Mouse (Mus musculus) lung, adult 10 weeks (tissue): ENCODE results near the gene Wfdc5. TPM values are rescaled to one million over a fixed set of nuclear protein-coding genes. Genes with fewer than 3 reads are reported as not detected.

ENCODE experiments used
- polyA plus RNA-seq: library from polyadenylated mRNA; stranded (reverse); fragments of 350-450 nt; fragmentation: Illumina TruSeq; extraction: RNeasy Lipid Tissue Mini Kit (QIAGEN cat#74804); gene quantifications from one replicate; pipeline ENCODE4 v1.2.3, GENCODE M21; 2014; ENCODE audit warnings: low read depth, low replicate concordance; ENCODE audit not compliant: insufficient read depth

The Wfdc5 gene
- polyA plus RNA-seq, result not detected

GRCm38 (mm10) chr2:164182692-164183255 is at the start of gene Wfdc5:
Gene Wfdc5 (minus strand): TSS chr2:164182742.

GRCm38 (mm10) chr2:164221522-164221921 is 39.0 kb upstream of the Wfdc5 start, which contains the start of gene Wfdc15b:
Gene Wfdc15b (minus strand): TSS chr2:164221660.

DNA sequence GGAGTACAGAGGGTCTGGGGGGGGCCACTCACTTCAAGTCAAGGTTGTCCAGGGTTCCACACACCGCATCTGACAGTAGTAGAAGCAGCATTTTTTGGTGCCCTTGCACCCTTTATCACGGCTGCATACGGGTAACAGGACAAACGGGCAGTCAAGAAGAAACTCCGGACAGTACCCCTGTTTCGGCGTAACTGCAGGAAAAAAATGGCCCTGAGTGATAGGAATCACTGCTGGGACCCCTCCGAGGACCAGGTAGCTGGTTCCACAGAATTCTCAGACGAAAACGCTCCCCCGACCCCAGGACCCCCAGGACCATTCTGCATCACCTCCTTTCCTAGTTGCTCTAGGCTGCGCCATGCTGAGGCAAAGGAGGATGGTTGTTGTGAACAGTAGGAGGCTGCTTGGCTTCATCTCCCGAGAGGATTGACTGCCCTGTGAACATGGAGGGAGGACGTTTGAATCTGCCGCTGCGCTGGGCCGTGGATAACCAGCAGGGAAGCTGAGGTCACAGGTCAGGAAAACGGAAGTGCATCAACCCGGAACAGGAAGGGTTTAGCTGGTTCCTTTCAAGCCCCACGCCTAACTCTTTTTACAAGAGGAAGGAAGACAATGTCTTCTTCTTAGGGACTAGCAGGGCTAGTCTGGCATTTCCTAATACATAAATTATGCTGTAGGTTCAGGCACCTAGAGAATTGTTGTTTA is 17.2 kb upstream of the Wfdc5 start, which contains the start of gene Wfdc15a:
Gene Wfdc15a, minus strand, starts transcription at position 505 of the 702 bp plus-strand sequence.

GRCm38 (mm10) chr2:164190576-164190975 is 8.0 kb upstream of the Wfdc5 start, which contains the start of gene Wfdc12:
Gene Wfdc12 (minus strand): TSS chr2:164190608.

DNA sequence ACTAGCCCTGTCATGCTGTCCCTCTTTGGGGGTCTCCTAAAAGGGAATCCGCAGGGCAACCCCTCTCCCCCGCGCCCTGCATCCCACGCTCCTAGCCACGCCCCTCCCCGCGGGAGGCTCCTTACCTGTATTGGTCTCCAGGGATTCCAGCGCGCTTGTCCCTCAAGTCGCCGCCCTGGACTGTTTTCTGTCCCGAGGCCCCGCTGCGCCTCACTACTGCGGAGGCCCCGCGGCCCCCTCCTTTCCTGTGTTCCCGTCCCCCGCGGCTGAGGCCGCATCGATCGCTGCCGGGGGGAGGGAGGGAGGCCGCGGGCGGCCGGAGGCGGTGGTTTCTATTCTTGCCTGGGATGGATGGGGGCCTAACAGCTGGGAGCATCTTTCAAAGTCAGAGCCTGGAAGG is 11.6 kb downstream of the Wfdc5 start, which contains the start of gene Kcns1:
Gene Kcns1, minus strand, starts transcription at position 212 of the 400 bp plus-strand sequence.

Other genes starting within 250 kb of the Wfdc5 start
- 116 TPM for gene Ywhab, start 187.8 kb downstream of the Wfdc5 start, polyA plus RNA-seq
- gene Pabpc1l, start 157.3 kb downstream of the Wfdc5 start, polyA plus RNA-seq, result 0.37 TPM
- 30.1 TPM for gene Stk4, start 112.4 kb downstream of the Wfdc5 start, polyA plus RNA-seq
- 22.2 TPM for gene Tomm34, start 111.6 kb downstream of the Wfdc5 start, polyA plus RNA-seq
- not detected for gene Kcns1, start 11.6 kb downstream of the Wfdc5 start, polyA plus RNA-seq
- not detected for gene Wfdc12, start 7.9 kb upstream of the Wfdc5 start, polyA plus RNA-seq
- not detected for gene Wfdc15a, start 17.4 kb upstream of the Wfdc5 start, polyA plus RNA-seq
- gene Wfdc15b, start 38.9 kb upstream of the Wfdc5 start, polyA plus RNA-seq, result not detected
- not detected for gene Svs2, start 55.7 kb upstream of the Wfdc5 start, polyA plus RNA-seq
- gene Svs3b, start 73.9 kb upstream of the Wfdc5 start, polyA plus RNA-seq, result not detected
- gene Svs4, start 95.7 kb upstream of the Wfdc5 start, polyA plus RNA-seq, result not detected
- gene Svs3a, start 106.5 kb upstream of the Wfdc5 start, polyA plus RNA-seq, result not detected
- gene Svs6, start 134.0 kb upstream of the Wfdc5 start, polyA plus RNA-seq, result not detected
- gene Svs5, start 150.0 kb upstream of the Wfdc5 start, polyA plus RNA-seq, result not detected
- gene Slpi, start 206.4 kb upstream of the Wfdc5 start, polyA plus RNA-seq, result 98.1 TPM
- 10.2 TPM for gene Rbpjl, start 220.4 kb upstream of the Wfdc5 start, polyA plus RNA-seq
- 22.9 TPM for gene Matn4, start 222.4 kb upstream of the Wfdc5 start, polyA plus RNA-seq